Mouse (Mus musculus) heart, adult 2 months (tissue): ENCODE results near the gene Car11.

Experiments
- CTCF ChIP-seq: fragments of 200-600 bp; IDR thresholded peaks from 2 replicates; pipeline ENCODE4 v1.8.1; 2022; ENCODE audit warnings: antibody characterized with exemption, mild to moderate bottlenecking, moderate library complexity
- POLR2A ChIP-seq: fragments of 200-500 bp; IDR thresholded peaks from 2 replicates; pipeline ENCODE4 v1.6.1; 2011; ENCODE audit warnings: mild to moderate bottlenecking, low read depth, low read length, control low read depth; ENCODE audit not compliant: insufficient read depth

DNA sequence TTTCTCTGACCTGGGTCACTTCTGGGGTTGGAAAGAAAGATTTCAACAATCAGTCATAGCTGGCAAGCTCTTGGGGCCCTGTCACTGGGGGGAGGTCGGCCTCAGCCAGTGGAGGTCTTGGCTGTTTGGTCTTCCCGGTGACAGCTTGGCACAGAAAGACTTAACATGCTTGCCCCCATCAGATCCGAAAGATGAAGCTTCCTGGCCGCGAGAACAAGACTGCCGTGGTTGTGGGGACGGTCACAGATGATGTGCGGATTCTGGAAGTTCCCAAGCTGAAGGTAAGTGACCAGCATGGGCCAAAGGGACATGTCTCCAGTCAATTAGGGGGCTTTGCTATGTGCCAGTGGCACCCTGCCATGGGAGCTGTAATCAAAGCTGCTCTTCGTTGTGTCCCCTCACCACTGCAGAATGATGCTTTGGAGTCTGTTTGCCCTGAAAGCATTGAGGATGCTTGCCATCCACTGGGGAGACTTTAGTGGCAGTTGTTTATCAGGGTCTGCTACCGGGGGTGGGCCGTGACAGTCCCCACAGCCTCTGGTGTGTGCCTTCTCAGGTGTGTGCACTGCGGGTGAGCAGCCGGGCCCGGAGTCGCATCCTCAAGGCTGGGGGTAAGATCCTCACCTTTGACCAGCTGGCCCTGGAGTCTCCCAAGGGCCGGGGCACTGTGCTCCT lies 20.2 kb downstream of the Car11 start:
- TF ChIP-seq POLR2A (no peak), CTCF (no peak)
